Mouse (Mus musculus): ENCODE measurements around the gene Scarb1.

The Scarb1 gene

GRCm38 (mm10) chr5:125305229-125306081 lies 35.4 kb downstream of the Scarb1 start:
- no peak for DNase-seq (ENCODE audit: low spot score in 2 of 2)

- no peak for DNase-seq (ENCODE audit: low spot score in 2 of 2)
These were observed 36.5 kb downstream of the Scarb1 start for GRCm38 (mm10) chr5:125304245-125304856.

DNA sequence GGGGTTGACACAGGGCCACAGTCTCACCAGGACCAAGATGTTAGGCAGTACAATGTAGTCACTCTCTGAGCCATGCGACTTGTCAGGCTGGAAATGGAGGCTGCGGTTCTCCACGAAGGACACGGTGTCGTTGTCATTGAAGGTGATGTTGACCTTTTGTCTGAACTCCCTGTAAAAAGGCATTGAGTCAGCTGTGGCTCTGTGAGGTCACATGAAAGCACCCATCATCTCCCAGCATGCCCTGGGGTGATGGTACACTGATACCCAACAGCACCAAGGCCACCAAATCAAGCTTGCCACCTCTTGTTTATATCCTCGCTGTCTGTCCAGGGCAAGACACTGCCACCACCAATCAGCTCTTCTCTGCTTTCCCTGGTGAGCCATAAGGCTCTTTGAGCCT lies 37.8 kb downstream of the Scarb1 start:
- DNase-seq (ENCODE audit: low spot score in 2 of 2) = no peak

DNA sequence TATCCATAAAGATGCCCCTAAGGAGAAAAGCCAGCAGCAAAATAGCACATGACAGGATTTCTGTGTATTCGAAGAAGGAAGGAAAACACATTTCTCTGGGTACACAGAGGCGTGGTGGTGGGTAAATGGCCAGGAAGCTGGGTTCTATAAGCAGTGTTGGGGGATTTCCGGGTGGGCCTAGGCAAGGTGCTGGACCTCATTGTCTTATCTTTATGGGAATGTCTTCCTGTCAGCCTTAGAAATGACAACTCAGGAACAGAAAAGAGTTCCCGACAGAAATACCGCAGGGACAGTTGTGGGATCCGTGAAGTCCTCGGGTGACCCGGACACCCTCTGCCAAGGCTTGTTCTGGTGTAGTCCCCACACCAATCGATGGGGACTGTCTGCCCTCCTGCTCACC lies 42.7 kb downstream of the Scarb1 start:
- no peak for DNase-seq (ENCODE audit: low spot score in 2 of 2)

DNA sequence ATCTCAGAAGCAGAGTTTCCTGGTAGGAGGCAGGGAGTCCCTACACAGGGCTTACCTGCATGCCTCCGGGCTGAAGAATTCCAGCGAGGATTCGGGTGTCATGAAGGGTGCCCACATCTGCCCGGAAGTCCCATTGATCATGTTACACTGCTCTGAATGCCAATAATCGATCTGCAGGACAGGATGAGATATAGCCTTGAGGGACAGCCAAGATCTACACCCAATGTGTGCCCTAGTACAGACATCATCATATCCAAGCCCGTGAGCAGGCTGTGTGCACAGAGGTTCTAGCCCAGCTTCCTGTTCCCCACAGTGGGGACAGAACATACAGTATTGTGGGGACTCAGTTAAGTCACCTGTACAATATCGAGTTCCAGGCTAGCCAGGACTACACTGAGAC lies 43.7 kb downstream of the Scarb1 start:
- no peak for DNase-seq (ENCODE audit: low spot score in 2 of 2)

- DNase-seq (ENCODE audit: low spot score in 2 of 2) = no peak
These were observed 47.9 kb downstream of the Scarb1 start for GRCm38 (mm10) chr5:125292951-125293350.

GRCm38 (mm10) chr5:125291895-125292294 lies 49.0 kb downstream of the Scarb1 start:
- DNase-seq (ENCODE audit: low spot score in 2 of 2) = no peak

DNA sequence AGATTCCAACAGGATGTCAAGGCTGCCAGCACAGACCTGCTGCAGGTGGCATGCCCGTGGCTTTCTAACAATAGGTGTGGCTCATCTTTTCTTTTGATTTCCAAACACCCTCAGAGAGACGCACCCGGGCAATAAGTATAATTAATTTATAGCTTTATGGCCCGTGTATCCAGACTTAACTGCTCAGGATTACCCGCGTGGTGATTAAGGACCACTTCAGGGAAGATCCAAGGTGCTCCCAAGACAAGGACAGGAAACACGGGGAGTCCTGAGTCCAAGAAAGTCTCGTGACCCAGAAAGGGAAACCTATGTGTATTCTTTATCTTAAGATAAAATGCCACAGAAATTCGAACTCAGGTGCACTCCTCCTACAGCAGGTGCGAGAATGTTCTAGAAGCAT lies 49.5 kb downstream of the Scarb1 start:
- DNase-seq (ENCODE audit: low spot score in 2 of 2) = no peak

DNA sequence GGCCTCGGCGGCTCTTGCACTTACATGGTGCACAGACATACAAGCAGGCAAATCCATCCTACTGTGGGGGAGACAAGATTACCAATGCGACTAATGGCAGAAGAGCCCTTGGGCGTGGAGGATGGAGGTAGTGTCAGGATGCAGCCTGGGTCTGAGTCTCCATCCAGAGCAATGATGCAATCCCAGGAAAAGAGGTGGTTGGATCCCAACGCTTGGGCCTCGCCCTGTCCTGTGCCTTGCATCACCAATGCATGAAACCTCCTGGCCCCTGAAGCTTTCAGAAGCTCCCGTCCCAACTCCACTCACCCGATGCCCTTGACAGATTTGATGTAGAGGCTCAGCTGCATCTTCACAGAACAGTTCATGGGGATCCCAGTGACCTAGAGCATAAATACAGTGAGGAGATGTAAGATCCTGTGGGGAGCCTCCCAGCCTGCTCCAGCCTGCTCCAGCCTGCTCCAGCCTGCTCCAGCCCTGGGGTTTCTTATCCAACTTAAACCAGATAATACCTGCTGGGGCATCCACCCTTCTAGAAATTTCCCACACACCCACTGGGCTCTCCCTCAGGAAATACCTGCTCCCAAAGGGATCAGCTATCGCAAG lies 53.7 kb downstream of the Scarb1 start:
- DNase-seq (ENCODE audit: low spot score in 2 of 2) = no peak

DNA sequence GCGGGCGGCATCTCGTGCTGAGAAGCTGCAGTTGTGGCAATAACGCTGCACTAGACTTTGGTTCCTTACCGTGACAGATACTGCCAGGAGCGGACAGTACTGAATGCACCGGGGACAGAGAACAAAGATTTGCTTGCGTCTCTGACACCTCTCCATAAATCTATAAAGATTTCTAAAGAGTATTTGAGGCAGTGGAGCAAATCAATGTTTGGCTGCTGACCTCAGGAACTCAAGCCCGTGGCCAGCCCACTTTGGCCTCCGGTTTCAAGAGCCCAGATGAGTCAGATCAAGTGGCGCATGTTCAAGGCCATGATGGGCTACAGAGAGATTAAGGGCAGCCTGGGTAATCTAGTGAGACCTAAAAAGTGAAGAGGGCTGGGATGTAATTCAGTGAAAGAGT lies 54.8 kb downstream of the Scarb1 start:
- DNase-seq (ENCODE audit: low spot score in 2 of 2) = no peak

DNA sequence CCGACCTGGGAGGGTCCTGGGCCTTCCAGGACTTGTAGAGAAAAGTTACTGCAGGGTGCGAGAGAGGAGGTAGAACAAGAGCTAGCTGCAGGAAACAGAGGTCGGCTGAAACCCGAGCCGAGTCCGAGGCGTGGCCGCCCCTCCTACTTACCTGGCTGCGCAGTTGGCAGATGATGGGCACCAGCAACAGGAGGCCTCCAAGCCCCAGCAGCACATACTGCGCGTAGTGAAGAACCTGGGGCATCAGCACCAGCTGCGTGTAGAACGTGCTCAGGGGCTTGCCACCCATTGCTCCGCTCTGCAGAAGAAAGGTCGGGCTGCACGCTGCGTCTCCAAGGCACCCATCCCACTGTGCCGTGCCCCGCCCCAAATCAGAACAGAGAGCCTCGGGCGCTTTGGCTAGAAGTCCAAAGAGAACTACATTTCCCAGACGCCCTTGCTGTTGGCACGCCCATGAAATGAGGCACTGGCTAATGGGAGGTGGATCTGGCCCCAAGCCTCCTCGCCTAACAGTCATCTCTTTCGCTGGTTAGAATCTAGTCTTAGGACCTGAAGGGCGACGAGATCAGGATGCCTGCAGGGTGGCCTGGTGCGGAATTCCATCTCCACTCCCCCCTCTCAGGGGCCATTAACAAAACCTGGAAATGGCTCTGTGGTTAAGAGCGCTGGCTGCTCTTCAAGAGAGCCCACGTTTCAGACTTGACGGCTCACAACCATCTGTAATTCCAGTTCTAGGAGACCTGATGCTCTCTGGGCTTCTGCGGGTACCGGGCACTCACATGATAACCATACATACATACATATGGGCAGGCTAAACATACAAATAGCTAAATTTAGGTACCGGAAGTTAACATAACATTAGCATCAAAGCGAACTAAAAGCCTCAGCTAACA lies 56.9 kb downstream of the Scarb1 start:
- DNase-seq (ENCODE audit: low spot score in 2 of 2) = no peak

GRCm38 (mm10) chr5:125279216-125279615 lies 61.7 kb downstream of the Scarb1 start:
- no peak for DNase-seq (ENCODE audit: low spot score in 2 of 2)

GRCm38 (mm10) chr5:125278314-125278713 lies 62.6 kb downstream of the Scarb1 start:
- no peak for DNase-seq (ENCODE audit: low spot score in 2 of 2)

GRCm38 (mm10) chr5:125277313-125277712 lies 63.6 kb downstream of the Scarb1 start:
- DNase-seq (ENCODE audit: low spot score in 2 of 2) = no peak

DNA sequence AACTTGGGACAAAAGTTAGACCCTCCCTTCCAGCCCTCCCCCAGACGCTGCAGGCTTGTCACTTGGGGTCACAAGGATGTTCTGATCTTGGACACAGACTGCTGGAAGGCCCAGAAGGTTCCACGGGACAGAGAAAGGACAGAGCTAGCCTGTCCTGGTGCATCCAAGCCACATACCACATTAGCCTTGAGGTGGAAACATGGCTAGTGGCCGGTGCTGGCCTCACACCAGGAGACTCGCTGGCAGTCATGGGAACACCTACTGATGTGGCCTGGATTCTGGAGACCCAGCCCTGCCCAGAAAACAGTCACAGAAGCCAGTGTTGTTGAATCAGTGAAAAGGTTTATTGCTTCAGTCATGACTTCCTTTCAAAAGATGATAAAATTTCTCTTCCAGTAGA lies 64.1 kb downstream of the Scarb1 start:
- no peak for DNase-seq (ENCODE audit: low spot score in 2 of 2)

DNA sequence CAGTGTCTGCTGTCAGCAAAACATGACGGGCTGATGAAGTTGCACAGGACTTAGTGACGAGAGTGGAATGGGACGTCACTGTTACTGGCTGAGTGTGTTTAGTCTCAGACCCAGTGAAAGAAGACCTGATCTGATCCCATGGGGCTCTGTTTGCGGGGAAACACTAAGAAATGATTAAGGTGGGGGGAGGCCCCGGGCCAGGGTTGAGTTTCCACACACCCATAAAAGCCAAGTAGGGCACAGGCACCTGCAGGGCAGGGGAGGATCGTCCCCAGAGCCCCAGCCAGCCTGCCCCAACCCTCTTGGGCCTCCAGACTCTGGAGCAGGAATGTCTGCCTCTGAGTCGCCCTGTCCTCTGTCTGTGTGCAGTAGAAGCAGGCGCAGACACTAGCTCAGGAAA lies 65.6 kb downstream of the Scarb1 start:
- DNase-seq (ENCODE audit: low spot score in 2 of 2) = no peak

DNA sequence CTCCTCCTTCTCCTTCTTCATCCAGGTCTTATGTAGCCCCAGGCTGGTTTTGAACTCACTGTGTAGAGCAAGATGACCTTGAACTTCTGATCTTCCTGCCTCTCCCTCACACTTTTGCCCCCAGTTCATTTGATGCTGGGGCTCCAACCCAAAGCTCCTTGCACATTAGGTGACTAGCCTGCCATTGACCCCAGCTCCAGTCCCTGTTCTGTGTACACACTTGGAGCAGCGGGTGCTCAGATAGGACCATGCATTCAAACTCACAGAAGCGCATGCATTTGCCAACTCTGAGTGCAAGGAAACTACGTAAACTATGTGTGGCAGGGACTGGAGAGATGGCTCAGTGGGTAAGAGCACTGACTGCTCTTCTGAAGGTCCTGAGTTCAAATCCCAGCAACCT lies 66.1 kb downstream of the Scarb1 start:
- DNase-seq (ENCODE audit: low spot score in 2 of 2) = no peak

- no peak for DNase-seq (ENCODE audit: low spot score in 2 of 2)
These were observed 66.7 kb downstream of the Scarb1 start for GRCm38 (mm10) chr5:125274182-125274581.

- DNase-seq (ENCODE audit: low spot score in 2 of 2) = peak in 1 of 2 experiments; percentile 63
These were observed 67.2 kb downstream of the Scarb1 start for GRCm38 (mm10) chr5:125273666-125274109.

DNA sequence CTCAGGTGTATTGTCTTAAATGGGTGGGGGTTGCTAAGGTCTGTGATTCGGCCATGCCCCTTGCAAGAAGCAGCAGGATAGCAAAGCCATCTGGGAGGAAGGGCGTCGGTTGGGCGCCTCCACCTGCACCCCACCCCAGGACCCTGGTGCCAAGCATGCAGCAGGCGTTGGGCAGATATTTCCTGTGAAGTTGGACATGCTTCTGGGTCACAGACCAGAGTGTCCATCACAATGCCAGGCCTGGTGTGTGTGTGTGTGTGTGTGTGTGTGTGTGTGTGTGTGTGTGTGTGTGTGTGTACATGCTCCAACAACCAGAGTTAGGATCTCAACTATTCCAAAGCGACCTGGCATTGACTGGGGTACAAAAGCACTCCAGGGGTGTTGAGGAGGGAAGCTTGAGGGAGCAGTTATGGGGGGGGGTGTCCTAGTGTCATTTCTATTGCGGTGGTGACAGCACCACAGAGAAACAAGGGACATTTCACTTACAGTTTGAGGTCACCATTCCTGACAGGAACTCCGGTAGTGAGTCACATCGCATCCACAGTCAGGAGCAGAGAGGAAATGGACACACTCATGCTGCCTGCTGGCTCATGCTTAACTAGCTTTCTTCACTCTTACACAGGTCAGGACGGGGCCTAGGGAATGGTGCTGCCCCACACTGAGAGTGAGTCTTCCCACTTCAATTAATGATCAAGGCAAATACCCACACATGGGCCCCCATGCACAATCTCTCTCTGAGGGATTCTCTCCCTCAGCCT lies 68.5 kb downstream of the Scarb1 start:
- DNase-seq (ENCODE audit: low spot score in 2 of 2) = no peak
